Mouse (Mus musculus) WW6 (cell line): ENCODE measurements around the gene Btbd11.
A peak's percentile ranks its signal among the peaks of the same experiment; 100 is the strongest.

ENCODE experiments used
- DNase-seq: peaks from one replicate; pipeline ENCODE4 v3.0.0-alpha.2; 2013; ENCODE audit warnings: low read depth, low spot score

The Btbd11 gene

GRCm38 (mm10) chr10:85386605-85387218 is at the start of gene Btbd11:
Btbd11 (plus strand) TSS chr10:85386814.
- peak; percentile 77 for DNase-seq

DNA sequence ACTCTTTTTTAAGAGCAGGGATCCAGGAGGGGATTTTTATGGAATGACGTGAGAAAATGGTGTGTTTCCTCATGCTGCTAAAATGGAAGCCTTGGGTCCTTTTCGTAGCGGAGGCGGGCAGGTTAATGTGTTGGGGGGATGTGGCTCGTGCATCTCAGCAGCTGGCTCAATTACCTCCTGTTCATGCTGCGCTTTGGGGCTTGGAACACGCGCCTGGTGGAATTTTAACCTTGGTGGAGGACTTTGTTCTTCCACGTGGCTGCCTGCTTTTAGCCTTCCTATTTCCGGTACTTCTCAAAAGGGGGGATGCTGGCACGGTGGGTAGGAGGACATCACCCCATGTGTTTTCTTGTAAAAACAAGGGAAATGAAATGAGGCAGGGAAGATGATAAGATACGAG is 47.9 kb upstream of the Btbd11 start:
- no peak for DNase-seq

- DNase-seq: no peak
Measured at GRCm38 (mm10) chr10:85341867-85342266, 44.7 kb upstream of the Btbd11 start.

DNA sequence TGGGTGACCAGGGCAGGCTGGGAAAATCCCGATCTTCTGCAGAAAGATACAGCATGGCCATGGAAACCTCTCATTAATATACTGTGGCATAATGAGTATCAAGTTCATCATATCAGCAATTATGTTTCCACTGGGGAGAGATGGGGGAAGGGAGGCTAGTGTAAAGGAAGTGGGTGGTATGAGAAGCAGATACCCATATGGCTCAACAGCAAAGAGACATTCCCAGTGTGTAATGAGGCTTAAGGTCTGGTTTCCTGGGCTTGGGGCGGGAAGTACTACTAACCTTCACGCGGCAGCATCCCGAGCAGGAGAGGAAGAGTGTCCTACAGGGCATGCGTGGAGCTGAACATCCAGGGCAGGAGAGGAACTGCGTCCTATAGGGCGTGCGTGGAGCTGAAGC is 39.4 kb upstream of the Btbd11 start:
- no peak for DNase-seq

- DNase-seq: no peak
Measured at GRCm38 (mm10) chr10:85352505-85352904, 34.1 kb upstream of the Btbd11 start.

DNA sequence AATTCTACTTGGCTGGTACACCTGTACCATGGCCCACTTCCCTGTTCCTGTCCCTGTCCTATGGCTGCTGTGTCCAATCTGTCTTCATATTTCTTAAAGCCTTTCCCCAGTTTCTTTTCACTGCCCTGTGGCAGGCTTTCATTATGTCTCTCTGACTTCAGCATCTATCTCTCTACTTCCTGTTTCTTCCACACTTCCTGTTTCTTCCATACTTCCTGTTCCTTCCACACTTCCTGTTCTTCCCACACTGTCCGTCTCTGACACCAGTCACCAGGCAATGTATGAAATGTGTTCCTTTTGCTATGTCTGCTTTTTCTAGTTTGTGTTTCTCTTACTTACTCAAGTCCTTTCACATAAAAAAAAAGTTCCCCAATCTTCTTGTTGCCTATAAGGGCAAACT is 32.3 kb upstream of the Btbd11 start:
- DNase-seq: no peak

DNA sequence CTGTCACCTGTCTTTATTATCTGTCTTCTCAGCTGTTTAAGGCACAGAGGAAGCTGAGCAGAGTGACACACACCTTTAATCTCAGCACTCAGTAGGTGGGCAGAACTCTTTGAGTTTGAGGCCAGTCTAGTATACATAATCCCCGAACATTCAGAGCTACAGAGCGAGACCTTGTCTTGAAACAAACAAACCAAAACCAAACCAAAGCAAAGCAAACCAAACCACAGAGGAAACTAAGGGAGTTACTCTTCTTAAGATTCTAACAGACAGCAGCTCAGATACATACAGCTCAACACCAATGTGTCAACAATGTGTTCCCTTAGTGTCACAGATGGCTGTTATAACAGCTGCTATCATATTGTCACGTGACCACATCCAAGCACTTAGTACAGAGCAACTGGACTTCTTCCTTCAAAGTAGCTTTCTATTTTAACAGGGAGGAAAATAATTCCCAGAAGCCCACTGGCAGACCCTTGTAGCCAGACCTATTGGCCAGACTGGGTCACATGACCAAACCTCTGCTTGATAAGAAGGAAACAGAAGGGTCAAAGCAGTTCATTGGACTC is 27.0 kb upstream of the Btbd11 start:
- no peak for DNase-seq

DNA sequence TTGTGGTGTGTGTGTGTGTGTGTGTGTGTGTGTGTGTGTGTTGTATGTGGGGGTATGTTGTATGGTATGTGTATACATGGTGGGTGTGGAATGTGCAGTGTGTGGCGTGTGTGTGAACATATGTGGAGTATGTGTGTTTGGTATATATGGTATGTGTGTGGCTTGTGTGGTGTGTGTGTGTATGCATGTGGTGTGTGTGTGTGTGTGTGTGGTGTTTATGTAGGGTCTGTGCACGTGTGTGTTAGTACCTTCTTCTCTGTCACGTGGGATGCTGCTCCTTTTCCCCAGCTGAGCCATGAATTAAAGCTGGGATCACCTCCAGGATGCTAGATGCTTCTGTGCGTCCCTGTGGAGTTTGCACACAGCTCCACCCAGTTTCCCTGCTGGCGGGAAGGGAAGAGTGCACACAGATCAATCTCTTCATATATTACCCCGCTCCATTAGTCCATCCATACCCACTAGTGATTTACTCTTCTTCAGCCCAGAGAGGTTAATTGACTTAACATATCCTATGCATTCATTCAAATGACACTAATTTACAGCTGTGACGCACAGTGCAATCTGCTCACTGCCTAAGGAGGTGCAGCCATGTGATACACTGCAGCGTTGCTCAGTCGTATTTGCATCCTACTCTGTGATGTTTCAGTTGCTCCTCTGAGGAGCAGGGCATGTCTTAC is 23.7 kb upstream of the Btbd11 start:
- DNase-seq: no peak

DNA sequence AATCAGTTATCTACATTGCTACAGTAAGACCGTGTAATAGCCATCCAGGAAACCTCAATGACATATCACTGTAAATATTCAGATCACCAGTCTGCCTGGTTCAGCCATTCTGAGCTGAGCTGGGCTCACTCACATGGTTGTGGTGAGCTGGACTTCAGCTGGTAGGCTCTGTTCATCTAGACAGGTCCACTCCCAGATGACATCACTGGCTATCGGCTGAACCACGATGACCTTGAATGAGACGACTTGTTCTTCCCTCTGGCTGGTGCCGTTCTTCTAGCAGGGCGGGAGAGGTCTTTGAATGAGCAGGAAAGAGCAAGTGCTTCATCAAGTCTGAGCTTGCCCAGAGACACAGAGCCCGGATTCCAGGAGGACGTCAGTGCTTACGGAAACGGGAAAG is 19.7 kb upstream of the Btbd11 start:
- no peak for DNase-seq

DNA sequence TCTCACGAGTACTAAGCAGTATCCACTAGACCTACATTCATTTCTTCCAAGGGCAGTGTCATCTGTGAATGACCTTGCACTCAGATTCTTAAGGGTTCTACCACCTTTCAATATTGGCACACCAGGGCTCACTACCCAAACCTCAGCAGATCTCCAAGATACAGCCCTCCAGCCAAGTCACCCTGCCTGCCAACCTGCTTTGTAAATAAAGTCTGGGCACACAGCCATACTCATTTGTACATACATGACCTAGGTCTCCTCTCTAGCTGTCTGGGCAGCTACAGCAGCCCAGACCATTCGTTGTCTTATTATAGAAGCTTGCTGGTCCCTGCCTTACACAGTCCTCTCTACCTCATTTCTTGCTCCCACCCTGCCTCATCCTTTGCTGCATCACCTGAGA is 15.3 kb upstream of the Btbd11 start:
- no peak for DNase-seq

GRCm38 (mm10) chr10:85372108-85372507 is 14.5 kb upstream of the Btbd11 start:
- DNase-seq: no peak

GRCm38 (mm10) chr10:85378972-85379371 is 7.6 kb upstream of the Btbd11 start:
- no peak for DNase-seq

DNA sequence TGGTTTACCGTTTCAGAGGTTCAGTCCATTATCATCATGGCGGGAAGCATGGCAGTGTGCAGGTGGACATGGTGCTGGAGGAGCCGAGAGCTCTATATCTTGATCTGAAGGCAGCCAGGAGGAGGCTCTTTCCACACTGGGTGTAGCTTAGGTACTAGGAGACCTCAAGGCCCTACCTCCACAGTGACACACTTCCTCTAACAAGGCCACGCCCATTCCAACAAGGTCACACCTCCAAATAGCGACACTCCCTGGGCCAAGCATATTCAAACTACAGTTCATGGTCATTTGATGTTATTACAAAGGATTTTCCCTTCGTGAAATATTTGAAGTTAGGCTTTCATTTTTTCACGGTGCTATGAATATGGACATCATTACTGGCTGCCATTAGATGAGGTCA is 3.6 kb upstream of the Btbd11 start:
- no peak for DNase-seq

DNA sequence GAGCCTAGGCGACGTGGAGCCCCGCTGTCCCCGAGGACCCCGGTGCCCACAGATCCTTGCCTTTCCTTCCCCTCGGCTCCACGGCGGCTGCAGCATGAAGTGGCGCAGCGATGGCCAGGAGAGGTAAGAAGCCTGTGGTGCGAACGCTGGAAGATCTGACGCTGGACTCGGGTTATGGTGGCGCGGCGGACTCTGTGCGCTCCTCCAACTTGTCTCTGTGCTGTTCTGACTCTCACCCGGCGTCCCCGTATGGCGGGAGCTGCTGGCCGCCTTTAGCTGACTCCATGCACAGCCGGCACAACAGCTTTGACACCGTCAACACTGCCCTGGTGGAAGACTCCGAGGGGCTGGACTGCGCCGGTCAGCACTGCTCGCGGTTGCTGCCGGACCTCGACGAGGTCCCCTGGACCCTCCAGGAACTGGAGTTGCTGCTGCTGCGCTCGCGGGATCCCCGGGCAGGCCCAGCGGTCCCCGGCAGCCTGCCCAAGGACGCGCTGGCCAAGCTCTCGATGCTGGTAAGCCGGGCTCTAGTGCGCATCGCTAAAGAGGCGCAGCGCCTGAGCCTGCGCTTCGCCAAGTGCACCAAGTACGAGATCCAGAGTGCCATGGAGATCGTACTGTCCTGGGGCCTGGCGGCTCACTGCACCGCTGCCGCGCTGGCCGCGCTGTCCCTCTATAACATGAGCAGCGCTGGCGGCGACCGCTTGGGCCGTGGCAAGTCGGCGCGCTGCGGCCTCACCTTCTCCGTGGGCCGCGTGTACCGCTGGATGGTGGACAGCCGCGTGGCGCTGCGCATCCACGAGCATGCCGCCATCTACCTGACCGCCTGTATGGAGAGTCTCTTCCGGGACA is 831 bp downstream of the Btbd11 start:
- DNase-seq: no peak

DNA sequence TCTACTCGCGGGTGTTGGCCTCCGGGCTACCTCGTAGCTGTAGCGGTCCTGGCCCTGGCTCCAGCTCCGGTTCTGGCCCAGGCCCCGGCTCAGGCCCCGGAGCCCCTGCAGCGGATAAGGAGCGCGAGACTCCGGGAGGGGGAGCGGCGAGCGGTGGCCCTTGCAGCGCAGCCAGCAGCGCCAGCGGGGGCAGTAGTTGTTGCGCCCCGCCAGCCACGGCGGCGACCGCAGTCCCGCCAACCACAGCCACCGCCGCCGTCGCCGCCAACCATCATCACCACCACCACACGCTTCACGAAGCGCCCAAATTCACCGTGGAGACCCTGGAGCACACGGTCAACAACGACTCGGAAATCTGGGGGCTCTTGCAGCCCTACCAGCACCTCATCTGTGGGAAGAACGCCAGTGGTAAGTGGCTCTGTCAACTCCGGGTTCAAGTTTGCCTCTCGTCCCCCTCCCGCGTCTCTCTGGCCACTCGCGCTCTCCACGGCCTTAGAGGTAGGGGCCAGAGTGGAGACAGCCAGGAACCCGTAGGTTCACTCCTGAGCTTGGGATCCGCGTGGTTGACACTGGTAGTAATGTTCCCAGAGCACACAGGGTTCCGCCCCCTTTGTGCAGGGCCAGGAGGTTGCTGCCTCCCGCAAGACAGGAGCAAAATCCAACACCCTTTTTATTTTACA is 1.6 kb downstream of the Btbd11 start:
- no peak for DNase-seq

GRCm38 (mm10) chr10:85388751-85389115 is 2.1 kb downstream of the Btbd11 start:
- DNase-seq: peak; percentile 52

DNA sequence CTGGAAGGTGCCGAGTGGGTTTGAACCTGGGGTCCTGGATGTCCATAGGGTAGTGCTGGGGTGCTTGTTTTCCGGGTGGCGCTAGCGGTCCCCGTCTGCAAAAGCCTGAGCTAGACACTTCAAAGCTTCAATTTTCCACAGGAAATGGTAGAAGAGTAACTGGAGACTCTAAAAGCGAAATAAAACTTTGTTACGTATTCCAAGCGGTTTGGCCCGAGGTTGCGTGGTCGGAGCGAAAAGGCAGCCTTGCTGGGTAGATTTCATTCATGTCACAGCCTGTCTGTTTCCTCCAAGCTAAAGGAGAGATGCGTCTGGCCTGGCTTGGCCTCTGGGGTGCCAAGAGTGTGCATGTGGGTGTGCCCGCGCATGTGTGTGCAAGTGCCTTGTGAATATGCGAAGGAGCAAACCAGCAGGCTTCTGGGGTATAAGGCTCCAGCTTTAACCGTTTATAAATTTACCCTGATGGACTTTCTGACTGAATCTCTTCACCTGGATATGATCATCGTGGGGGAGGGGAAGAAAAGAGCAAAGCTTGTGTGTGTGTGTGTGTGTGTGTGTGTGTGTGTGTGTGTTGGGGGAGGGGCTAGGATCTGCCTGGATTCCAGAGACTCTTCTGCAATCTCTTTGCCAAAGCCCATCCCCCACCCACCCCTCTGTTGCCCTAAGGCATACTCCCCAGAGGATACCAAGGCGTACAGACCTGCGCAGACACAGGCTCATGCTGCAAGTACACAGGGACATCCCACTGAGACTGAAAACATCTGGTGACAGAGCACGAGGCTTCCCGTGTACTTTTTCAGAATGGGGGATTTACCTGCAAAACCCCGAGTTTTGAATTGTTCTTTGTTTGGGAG is 2.9 kb downstream of the Btbd11 start:
- DNase-seq: no peak

- no peak for DNase-seq
Measured at GRCm38 (mm10) chr10:85393016-85393415, 6.4 kb downstream of the Btbd11 start.

DNA sequence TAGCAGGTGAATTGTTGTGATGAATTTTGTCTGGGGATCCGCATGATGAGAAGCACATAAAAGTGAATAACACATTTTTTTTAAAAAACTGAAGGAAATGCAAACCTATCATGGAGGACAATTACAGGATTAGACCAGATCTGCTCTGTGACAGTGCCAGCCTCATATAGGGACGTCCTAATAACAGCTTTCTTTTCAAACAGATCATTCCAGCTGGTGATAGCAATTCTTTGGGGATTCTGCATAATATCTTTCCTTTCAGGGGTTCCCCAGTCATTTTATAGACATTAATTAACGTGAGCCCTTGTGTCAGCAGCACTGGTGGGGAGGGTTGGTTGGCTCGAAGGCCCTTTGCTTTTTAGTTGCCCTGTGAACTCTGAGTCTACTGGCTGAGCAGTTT is 7.9 kb downstream of the Btbd11 start:
- no peak for DNase-seq

GRCm38 (mm10) chr10:85411120-85411519 is 24.5 kb downstream of the Btbd11 start:
- DNase-seq: no peak
